Mouse (Mus musculus): Measurements from ENCODE around the gene Spaca6.
"Not testable (repeated sequence)": the region's sequence is repeated elsewhere in the genome, so short reads cannot be mapped to it uniquely, and the experiment has no call there.

Gene Spaca6

GRCm38 (mm10) chr17:17844606-17845005 lies 17.6 kb downstream of the Spaca6 start:
- DNase-seq (ENCODE audit: low spot score), result not testable (repeated sequence)

- peak; percentile 78 for DNase-seq (ENCODE audit: low spot score)
Observed at GRCm38 (mm10) chr17:17845187-17846027, 18.4 kb downstream of the Spaca6 start.

GRCm38 (mm10) chr17:17848988-17849387 lies 22.0 kb downstream of the Spaca6 start:
- no peak for DNase-seq (ENCODE audit: low spot score)

- no peak for DNase-seq (ENCODE audit: low spot score)
Observed at GRCm38 (mm10) chr17:17849906-17850712, 23.2 kb downstream of the Spaca6 start.

- no peak for DNase-seq (ENCODE audit: low spot score)
Observed at GRCm38 (mm10) chr17:17855064-17855838, 28.3 kb downstream of the Spaca6 start, which contains the start of gene Has1. TSS of gene Has1 (minus strand) at chr17:17855205.

GRCm38 (mm10) chr17:17856612-17857011 lies 29.7 kb downstream of the Spaca6 start:
- peak; percentile 46 for DNase-seq (ENCODE audit: low spot score)

- DNase-seq (ENCODE audit: low spot score), result no peak
Observed at GRCm38 (mm10) chr17:17857446-17857845, 30.5 kb downstream of the Spaca6 start.

- DNase-seq (ENCODE audit: low spot score), result no peak
Observed at GRCm38 (mm10) chr17:17860110-17860509, 33.2 kb downstream of the Spaca6 start.

- DNase-seq (ENCODE audit: low spot score), result peak; percentile 62
Observed at GRCm38 (mm10) chr17:17862360-17862759, 35.4 kb downstream of the Spaca6 start.

- no peak for DNase-seq (ENCODE audit: low spot score)
Observed at GRCm38 (mm10) chr17:17865168-17865567, 38.2 kb downstream of the Spaca6 start.

- DNase-seq (ENCODE audit: low spot score), result peak; percentile 70
Observed at GRCm38 (mm10) chr17:17866801-17867469, 40.0 kb downstream of the Spaca6 start.

- DNase-seq (ENCODE audit: low spot score), result no peak
Observed at GRCm38 (mm10) chr17:17870892-17871550, 44.1 kb downstream of the Spaca6 start.

- no peak for DNase-seq (ENCODE audit: low spot score)
Observed at GRCm38 (mm10) chr17:17871697-17872096, 44.7 kb downstream of the Spaca6 start.

GRCm38 (mm10) chr17:17879347-17879746 lies 52.4 kb downstream of the Spaca6 start:
- DNase-seq (ENCODE audit: low spot score), result no peak

GRCm38 (mm10) chr17:17882672-17883071 lies 55.7 kb downstream of the Spaca6 start:
- no peak for DNase-seq (ENCODE audit: low spot score)

- no peak for DNase-seq (ENCODE audit: low spot score)
Observed at GRCm38 (mm10) chr17:17883840-17884239, 56.9 kb downstream of the Spaca6 start, which contains the start of gene Fpr1. TSS of gene Fpr1 (minus strand) at chr17:17883940.

GRCm38 (mm10) chr17:17887774-17888248 lies 60.9 kb downstream of the Spaca6 start, which contains the start of the genes Fpr2 and Fpr3:
TSS of gene Fpr2 (plus strand) at chr17:17887824.
TSS of gene Fpr3 (plus strand) at chr17:17887852.
- DNase-seq (ENCODE audit: low spot score), result no peak

GRCm38 (mm10) chr17:17889732-17890425 lies 62.9 kb downstream of the Spaca6 start:
- peak; percentile 59 for DNase-seq (ENCODE audit: low spot score)
